Mouse (Mus musculus) layer of hippocampus, postnatal 10 days (tissue): ENCODE results near the gene Ptpn6. TPM values are rescaled to one million over a fixed set of nuclear protein-coding genes. Genes with fewer than 3 reads are reported as not detected.
"Not testable (repeated sequence)": the region's sequence is repeated elsewhere in the genome, so short reads cannot be mapped to it uniquely, and the experiment has no call there.

Source experiments
- DNase-seq, 2 experiments: peaks; one replicate each; pipeline ENCODE4 v3.0.0; 2021; ENCODE audit warnings: low spot score in 2 of 2
- total RNA-seq, 2 experiments: library from RNA; stranded (reverse); gene quantifications; 2 replicates each; pipeline ENCODE4 v1.2.3; 2021

Gene Ptpn6
- total RNA-seq, 2 experiments from 2014 or later = 4.3 to 5.3 TPM

DNA sequence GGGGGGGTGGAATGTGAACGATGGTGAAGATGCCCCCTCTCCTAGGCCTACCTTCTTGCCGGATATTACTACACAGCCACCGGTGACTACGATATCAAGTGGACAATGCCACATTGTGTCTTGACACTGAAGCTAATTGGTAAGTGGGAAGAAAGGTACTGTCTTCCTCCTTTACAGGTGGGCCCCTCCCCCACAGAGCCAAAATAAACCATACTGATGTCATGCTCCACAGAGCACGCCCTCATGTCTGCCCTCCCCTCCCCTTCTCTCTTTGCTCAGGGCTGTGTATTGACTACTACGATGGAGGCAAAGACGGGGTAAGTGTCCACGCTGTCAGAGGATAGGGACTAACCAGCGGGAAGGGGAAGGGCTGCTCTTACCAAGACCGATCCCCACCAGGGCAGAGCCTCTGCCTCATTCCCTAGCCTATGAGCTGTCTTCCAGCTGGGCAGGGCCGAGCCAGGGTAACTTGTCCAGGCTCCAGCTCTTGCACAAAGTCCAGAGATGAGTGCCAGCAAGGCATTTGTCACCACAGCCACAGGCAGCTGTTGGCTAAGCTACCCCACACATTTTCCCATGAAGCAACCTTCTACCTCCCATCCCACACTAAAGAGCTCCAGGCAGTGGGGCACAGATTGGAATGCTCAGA lies 38.4 kb downstream of the Ptpn6 start:
- peak; percentile 56 to 66 for DNase-seq

DNA sequence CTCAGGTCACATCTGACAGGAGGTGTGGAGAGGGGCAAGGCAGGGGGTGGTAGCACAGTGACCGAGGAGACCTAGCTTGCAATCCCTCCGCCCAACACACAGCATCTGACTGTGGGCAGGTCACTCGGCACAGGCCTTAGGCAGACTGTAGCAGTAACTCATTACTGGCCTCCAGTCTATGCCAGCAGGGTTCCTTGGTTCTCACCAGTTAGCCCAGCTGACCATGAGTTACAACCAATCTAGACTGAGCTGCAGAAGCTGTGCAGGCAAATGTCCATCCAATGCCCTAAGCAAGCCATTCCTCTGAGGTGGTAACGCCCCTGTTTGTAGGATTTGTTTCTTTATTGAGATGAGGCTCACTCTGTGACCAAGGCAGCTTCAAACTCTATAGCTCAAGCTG lies 39.1 kb downstream of the Ptpn6 start:
- DNase-seq = no peak

GRCm38 (mm10) chr6:124698751-124699150 lies 39.8 kb downstream of the Ptpn6 start:
- no peak for DNase-seq

- no peak for DNase-seq
Measured at GRCm38 (mm10) chr6:124696441-124697150, 41.9 kb downstream of the Ptpn6 start.

GRCm38 (mm10) chr6:124694166-124694955 lies 44.2 kb downstream of the Ptpn6 start:
- DNase-seq = peak; percentile 69 to 71

DNA sequence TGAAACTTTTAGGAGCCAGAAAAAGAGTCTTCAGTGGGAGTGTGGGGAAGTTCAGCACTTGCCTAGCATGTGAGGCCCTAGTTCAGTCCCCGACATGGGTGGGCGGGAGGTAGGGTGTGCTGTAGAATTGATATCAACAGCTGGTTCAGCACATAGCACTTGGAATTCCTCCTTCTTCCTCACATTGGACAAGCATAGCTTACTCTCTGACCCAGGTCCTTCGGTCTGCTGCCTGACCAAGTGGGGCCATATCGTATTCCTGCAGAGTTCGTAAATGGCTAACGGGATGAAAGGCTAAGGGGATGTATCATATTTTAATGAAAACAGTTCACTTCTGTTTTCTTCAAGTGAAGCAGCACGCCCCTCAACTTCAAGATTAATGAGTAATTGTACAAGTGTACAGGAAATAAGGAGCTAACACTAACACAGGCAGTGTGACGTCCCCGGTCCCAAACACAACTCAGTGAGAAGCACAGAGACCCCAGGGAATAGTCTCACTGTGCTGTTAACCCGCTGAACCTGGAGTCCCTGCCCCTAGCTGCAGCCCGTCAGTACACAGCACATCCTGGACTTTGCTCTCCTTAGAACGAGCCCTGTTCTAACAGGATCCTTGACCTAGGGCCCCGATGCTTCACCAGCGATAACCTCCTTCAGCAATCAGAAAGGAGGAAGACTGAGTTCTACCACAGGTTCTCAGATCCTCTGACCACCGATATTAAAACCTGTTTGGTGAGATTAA lies 45.1 kb downstream of the Ptpn6 start:
- DNase-seq = no peak

DNA sequence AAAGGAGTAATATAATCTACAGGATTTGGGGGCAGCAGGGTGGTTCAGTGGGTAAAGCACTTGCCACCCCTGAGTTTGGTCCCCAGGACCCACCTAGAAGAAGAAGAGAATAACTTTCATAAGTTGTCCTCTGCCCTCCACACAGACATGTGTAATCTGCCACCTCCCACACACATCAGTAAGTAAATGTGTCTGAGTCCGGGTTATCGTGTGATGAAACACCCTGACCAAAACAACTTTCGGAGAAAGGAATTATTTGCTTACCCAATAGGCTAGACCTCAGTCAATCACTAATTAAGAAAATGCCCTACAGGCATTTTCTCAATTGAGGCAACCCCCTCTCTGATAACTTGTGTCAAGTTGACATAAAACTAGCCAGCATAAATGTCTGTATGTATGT lies 48.0 kb downstream of the Ptpn6 start:
- no peak for DNase-seq

- no peak for DNase-seq
Measured at GRCm38 (mm10) chr6:124689011-124689410, 49.5 kb downstream of the Ptpn6 start.

GRCm38 (mm10) chr6:124688151-124688758 lies 50.3 kb downstream of the Ptpn6 start:
- DNase-seq = no peak

DNA sequence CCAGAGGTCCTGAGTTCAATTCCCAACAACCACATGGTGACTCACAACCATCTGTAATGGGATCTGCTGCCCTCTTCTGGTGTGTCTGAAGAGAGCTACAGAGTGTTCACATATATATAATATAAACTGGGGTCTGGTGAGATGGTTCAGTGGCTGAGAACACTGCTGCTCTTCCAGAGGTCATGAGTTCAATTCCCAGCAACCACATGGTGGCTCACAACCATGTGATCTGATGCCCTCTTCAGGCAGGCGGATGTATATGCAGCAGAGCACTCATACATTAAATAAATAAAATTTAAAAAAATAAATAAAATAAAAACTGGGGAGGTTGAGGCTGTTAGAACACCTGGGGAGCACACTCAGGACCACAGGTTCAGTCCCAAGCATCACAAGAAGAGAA lies 51.9 kb downstream of the Ptpn6 start:
- not testable (repeated sequence) for DNase-seq

GRCm38 (mm10) chr6:124685606-124686386 lies 52.7 kb downstream of the Ptpn6 start:
- no peak for DNase-seq

GRCm38 (mm10) chr6:124683591-124684417 lies 54.7 kb downstream of the Ptpn6 start:
- no peak for DNase-seq

- not testable (repeated sequence) for DNase-seq
Measured at GRCm38 (mm10) chr6:124682291-124682690, 56.2 kb downstream of the Ptpn6 start.

DNA sequence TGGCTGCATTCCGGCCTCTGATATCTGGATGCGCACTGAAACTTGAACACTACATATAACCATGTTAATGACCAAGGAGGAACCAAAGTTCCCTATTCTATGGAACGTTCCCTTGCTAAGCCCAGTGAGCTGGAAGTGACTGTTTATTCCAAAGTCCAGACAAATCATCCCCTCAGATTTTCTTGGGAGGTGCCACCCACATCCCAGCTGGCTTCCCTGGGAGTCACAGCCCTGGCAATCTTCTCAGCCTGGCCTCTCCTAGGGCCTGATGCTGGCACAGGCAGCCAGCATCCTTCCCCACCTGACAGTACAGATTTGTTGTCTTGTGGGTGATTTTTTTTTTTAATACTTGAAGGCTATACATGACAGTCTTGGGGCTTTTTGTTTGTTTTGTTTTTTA lies 59.0 kb downstream of the Ptpn6 start:
- no peak for DNase-seq

DNA sequence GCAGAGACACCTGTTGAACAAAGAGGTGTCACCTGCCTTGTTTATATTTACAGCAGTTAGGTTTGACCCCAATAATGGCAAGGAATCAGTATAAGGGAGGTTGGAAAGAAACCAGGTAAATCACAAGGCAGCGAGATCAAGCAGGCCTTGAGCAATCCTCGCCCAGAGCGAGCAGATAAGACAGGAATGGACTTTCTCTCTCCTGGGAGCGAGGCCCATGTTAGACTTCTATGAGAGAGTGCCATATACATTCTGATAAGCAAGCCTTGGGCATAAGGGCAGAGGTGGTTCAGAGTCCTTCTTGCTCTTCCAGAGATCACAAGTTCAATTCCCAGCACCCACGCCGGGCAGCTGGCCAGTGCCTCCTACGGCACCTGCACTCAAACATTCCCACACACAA lies 59.7 kb downstream of the Ptpn6 start:
- DNase-seq = no peak

DNA sequence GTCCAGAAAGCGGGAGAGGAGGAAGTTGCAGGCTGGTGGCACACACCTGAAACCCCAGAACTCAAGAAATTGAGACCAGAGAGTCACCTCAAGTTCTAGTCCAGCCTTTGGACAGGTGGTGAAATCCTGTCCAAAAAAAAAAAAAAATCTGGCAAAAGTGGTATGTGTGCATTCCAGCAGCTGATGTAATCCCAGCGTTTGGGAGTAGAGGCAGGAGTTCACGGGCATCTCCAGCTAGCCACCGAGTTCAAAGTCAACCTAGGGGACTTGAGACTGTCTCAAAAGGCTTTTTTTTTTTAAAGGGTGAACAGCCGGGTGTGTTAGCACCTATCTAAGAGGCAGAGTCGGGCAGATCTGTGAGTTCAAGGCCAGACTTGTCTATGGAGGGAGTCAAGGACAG lies 62.3 kb downstream of the Ptpn6 start:
- DNase-seq = no peak

DNA sequence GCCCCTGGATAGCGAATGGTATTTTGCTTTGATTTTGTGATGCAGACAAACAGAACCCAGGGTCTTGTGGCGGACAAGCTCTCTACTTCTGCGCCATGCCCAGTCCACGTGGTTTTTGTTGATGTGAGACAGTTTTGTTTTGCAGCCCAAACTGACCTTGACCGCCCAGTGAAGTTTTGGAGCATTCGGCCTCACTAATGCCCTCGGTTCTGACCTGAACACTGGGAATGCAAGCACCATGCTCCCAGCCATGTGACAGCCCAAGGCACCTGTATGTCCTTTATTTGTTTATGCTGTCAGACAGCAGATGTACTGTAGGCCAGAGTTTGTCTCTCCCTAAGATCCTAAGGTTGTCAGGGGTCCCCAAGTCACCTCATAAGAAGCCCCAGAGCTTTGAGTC lies 63.9 kb downstream of the Ptpn6 start:
- DNase-seq = no peak

- peak; percentile 46 to 54 for DNase-seq
Measured at GRCm38 (mm10) chr6:124673619-124674018, 64.9 kb downstream of the Ptpn6 start.

DNA sequence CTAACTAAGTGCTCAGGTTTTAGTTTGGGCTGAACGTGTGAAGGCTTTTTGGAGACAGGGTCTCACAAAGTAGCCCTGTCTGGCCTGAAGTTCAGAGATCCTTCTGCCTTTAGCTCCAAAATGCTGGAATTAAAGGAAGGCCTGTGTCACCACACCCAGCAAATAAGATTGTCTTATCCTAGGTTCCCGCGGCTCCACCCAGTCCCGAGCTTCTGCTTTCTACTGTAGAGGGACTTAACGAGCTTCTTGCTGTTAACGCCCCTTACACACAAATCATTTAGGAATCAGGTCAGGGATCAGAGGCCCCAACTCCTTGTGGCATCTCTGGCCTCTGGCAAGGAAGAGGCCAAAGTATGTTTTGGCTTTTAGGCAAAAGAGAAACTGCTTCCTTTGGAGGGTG lies 66.4 kb downstream of the Ptpn6 start:
- DNase-seq = no peak
